Comparison of ENCODE assay signal across 11 mouse cellular contexts in the genomic region with DNA sequence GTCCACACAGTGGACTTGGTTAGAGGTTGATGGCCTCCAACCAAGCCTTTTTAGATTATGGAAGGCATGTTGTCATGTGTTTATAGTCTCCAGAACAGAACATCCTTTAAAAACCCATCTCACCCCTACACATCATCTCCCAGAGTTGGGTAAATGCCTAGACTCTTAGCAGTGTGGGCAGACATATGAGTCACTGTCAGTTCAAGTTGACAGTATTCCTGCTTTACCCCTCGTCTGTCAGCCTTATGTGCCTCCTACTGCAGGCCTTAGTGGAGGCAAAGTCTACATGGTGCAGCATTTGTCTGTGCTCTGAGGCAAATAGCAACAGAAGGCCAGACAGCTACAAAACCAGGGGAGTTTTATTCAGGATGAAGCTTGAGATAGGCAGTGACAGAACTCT.
DNase-seq lines count a peak whose midpoint lies in the region.
"Had no signal": no experiment of that assay in that cellular context is flagged by ENCODE, and none has a peak within 500 bp of the region (broad histone marks: within the 10 kb centered on the region; RNA-seq: fewer than 3 reads in every experiment).

No protein-coding gene starts in this region.

- intact Hi-C loops in left cerebral cortex, postnatal 25 days (cut with DNase I), result loop anchor here (2.0 to 5.0 kb wide), 3 partner anchors 56 to 326 kb away; no protein-coding TSS in a partner anchor

- DNase-seq in layer of hippocampus, adult 11-12 months (ENCODE audit: low spot score), result peak; percentile 70
- DNase-seq in layer of hippocampus, postnatal 10 days (ENCODE audit: low spot score in 2 of 2), result no peak
- DNase-seq in Muller cell, postnatal 12 days (ENCODE audit: inconsistent ontology term), result peak; percentile 26
- peak; percentile 72 to 86 for DNase-seq in layer of hippocampus, adult 8-10 months (ENCODE audit: low spot score in 2 of 2)
- DNase-seq in left cerebral cortex, postnatal 25 days (ENCODE audit: low spot score in 2 of 2), result peak; percentile 32 to 95
- DNase-seq in adrenal gland, postnatal 36 days, result no peak
- no peak for DNase-seq in thymus, postnatal 25 days
- DNase-seq: adrenal gland, adult 2 months; cerebellum, adult 18-20 months; kidney, postnatal 10 days; thymus, postnatal 14 days had no signal

Comparison
In these comparisons a context has a peak if more than half of its experiments do, and no peak if none do; other contexts are left out.
1. DNase-seq: peak in layer of hippocampus, adult 11-12 months (single experiment), Muller cell, postnatal 12 days (single experiment), layer of hippocampus, adult 8-10 months (2 of 2) and left cerebral cortex, postnatal 25 days (2 of 2); none in layer of hippocampus, postnatal 10 days (0 of 2), adrenal gland, postnatal 36 days (0 of 2) and thymus, postnatal 25 days (single experiment).